Mouse (Mus musculus): ENCODE data around the gene Naa25. TPM values are rescaled to one million over a fixed set of nuclear protein-coding genes. Genes with fewer than 3 reads are reported as not detected.

The Naa25 gene
- polyA plus RNA-seq, 1 experiment from 2014 or later, result 14.3 TPM

GRCm38 (mm10) chr5:121469566-121469965 lies 71.8 kb downstream of the Naa25 start:
- 8% methylated on average over 3 of the region's 3 CpGs for WGBS
- H3K9ac ChIP-seq (replicated peaks; ENCODE audit: low read depth), result no peak overlapping the region
- peak; percentile 86 for DNase-seq (ENCODE audit: low spot score)
- peaks cover 9% of the 10 kb centered on the region; the same call in 1 of the 2 replicates for H3K4me1 ChIP-seq (ENCODE audit: insufficient read depth, low read depth, low read length)
- H3K27me3 ChIP-seq (replicated peaks; ENCODE audit: insufficient read depth, low read length), result no peaks in the 10 kb centered on the region
- no peaks in the 10 kb centered on the region for H3K36me3 ChIP-seq (ENCODE audit: insufficient read depth, low read length)
- TF ChIP-seq CTCF (IDR thresholded peaks at IDR 0.05) (no peak), EP300 (IDR thresholded peaks at IDR 0.05) (peak; percentile 93)
- no peaks in the 10 kb centered on the region for H3K9me3 ChIP-seq (ENCODE audit: low read length)
- no peak overlapping the region for H3K4me2 ChIP-seq (replicated peaks; ENCODE audit: low read depth, low read length)
- H3K27ac ChIP-seq (ENCODE audit: low read length), result peak overlapping the region; percentile 66
- ATAC-seq, result peak; percentile 91
- no peak overlapping the region for H3K4me3 ChIP-seq (ENCODE audit: low read depth, low read length)

- no peak overlapping the region for H3K9ac ChIP-seq (replicated peaks; ENCODE audit: low read depth)
- no peak for TF ChIP-seq CTCF (IDR thresholded peaks at IDR 0.05)
- TF ChIP-seq EP300 (IDR thresholded peaks at IDR 0.05), result no peak
- H3K4me1 ChIP-seq (ENCODE audit: insufficient read depth, low read depth, low read length), result peaks cover 9% of the 10 kb centered on the region; the same call in 1 of the 2 replicates
- no peak overlapping the region for H3K27ac ChIP-seq (ENCODE audit: low read length)
- no peaks in the 10 kb centered on the region for H3K36me3 ChIP-seq (ENCODE audit: insufficient read depth, low read length)
- no peaks in the 10 kb centered on the region for H3K9me3 ChIP-seq (ENCODE audit: low read length)
- DNase-seq (ENCODE audit: low spot score), result no peak
- ATAC-seq, result no peak
- 75% methylated on average over 2 of the region's 2 CpGs for WGBS
- no peaks in the 10 kb centered on the region for H3K27me3 ChIP-seq (replicated peaks; ENCODE audit: insufficient read depth, low read length)
- H3K4me2 ChIP-seq (replicated peaks; ENCODE audit: low read depth, low read length), result no peak overlapping the region
- no peak overlapping the region for H3K4me3 ChIP-seq (ENCODE audit: low read depth, low read length)
Observed at GRCm38 (mm10) chr5:121472411-121472810, 74.7 kb downstream of the Naa25 start.

GRCm38 (mm10) chr5:121474610-121475009 lies 76.9 kb downstream of the Naa25 start:
- peak; percentile 62 for DNase-seq (ENCODE audit: low spot score)
- WGBS, result 45% methylated on average over 7 of the region's 7 CpGs

GRCm38 (mm10) chr5:121476040-121476439 lies 78.3 kb downstream of the Naa25 start:
- Histone ChIP-seq H3K9me3 (ENCODE audit: low read length) (no peaks in the 10 kb centered on the region), H3K4me3 (ENCODE audit: low read depth, low read length) (no peak overlapping the region), H3K27me3 (replicated peaks; ENCODE audit: insufficient read depth, low read length) (no peaks in the 10 kb centered on the region), H3K27ac (ENCODE audit: low read length) (no peak overlapping the region), H3K9ac (replicated peaks; ENCODE audit: low read depth) (no peak overlapping the region), H3K36me3 (ENCODE audit: insufficient read depth, low read length) (no peaks in the 10 kb centered on the region), H3K4me1 (ENCODE audit: insufficient read depth, low read depth, low read length) (no peaks in the 10 kb centered on the region), H3K4me2 (replicated peaks; ENCODE audit: low read depth, low read length) (no peak overlapping the region)
- TF ChIP-seq EP300 (IDR thresholded peaks at IDR 0.05) (no peak), CTCF (IDR thresholded peaks at IDR 0.05) (no peak)
- no peak for DNase-seq (ENCODE audit: low spot score)
- no peak for ATAC-seq
- whole genome bisulfite sequencing, result 44% methylated on average over 1 of the region's 1 CpGs

More at GRCm38 (mm10) chr5:121474610-121475009, 76.9 kb downstream of the Naa25 start:
- H3K4me3 ChIP-seq (ENCODE audit: low read depth, low read length), result no peak overlapping the region
- no peaks in the 10 kb centered on the region for H3K27me3 ChIP-seq (replicated peaks; ENCODE audit: insufficient read depth, low read length)
- ATAC-seq, result peak; percentile 67
- 0 out of 2 replicates have a peak overlapping the region, but pooled peaks have one; percentile 26 for H3K27ac ChIP-seq (ENCODE audit: low read length)
- no peaks in the 10 kb centered on the region for H3K9me3 ChIP-seq (ENCODE audit: low read length)
- no peak overlapping the region for H3K9ac ChIP-seq (replicated peaks; ENCODE audit: low read depth)
- TF ChIP-seq CTCF (IDR thresholded peaks at IDR 0.05) (no peak), EP300 (IDR thresholded peaks at IDR 0.05) (no peak; the same call in 1 of the 2 replicates)
- H3K4me2 ChIP-seq (replicated peaks; ENCODE audit: low read depth, low read length), result no peak overlapping the region
- peaks cover 2% of the 10 kb centered on the region; the same call in 1 of the 2 replicates for H3K4me1 ChIP-seq (ENCODE audit: insufficient read depth, low read depth, low read length)
- H3K36me3 ChIP-seq (ENCODE audit: insufficient read depth, low read length), result no peaks in the 10 kb centered on the region

GRCm38 (mm10) chr5:121477680-121478079 lies 79.9 kb downstream of the Naa25 start:
- no peaks in the 10 kb centered on the region for H3K36me3 ChIP-seq (ENCODE audit: insufficient read depth, low read length)
- WGBS, result 32% methylated on average over 3 of the region's 3 CpGs
- no peaks in the 10 kb centered on the region for H3K4me1 ChIP-seq (ENCODE audit: insufficient read depth, low read depth, low read length)
- H3K4me2 ChIP-seq (replicated peaks; ENCODE audit: low read depth, low read length), result no peak overlapping the region
- H3K27me3 ChIP-seq (replicated peaks; ENCODE audit: insufficient read depth, low read length), result no peaks in the 10 kb centered on the region
- peak; percentile 84 for DNase-seq (ENCODE audit: low spot score)
- 0 out of 2 replicates have a peak, but pooled peaks have one; percentile 33 for ATAC-seq
- peak; percentile 89 for TF ChIP-seq CTCF (IDR thresholded peaks at IDR 0.05)
- TF ChIP-seq EP300 (IDR thresholded peaks at IDR 0.05), result no peak
- no peaks in the 10 kb centered on the region for H3K9me3 ChIP-seq (ENCODE audit: low read length)
- no peak overlapping the region for H3K27ac ChIP-seq (ENCODE audit: low read length)
- no peak overlapping the region for H3K4me3 ChIP-seq (ENCODE audit: low read depth, low read length)
- H3K9ac ChIP-seq (replicated peaks; ENCODE audit: low read depth), result no peak overlapping the region

- H3K4me1 ChIP-seq (ENCODE audit: insufficient read depth, low read depth, low read length), result no peaks in the 10 kb centered on the region
- H3K36me3 ChIP-seq (ENCODE audit: insufficient read depth, low read length), result no peaks in the 10 kb centered on the region
- no peak overlapping the region for H3K27ac ChIP-seq (ENCODE audit: low read length)
- TF ChIP-seq EP300 (IDR thresholded peaks at IDR 0.05) (no peak), CTCF (IDR thresholded peaks at IDR 0.05) (no peak)
- no peak overlapping the region for H3K4me2 ChIP-seq (replicated peaks; ENCODE audit: low read depth, low read length)
- H3K9ac ChIP-seq (replicated peaks; ENCODE audit: low read depth), result no peak overlapping the region
- no peaks in the 10 kb centered on the region for H3K9me3 ChIP-seq (ENCODE audit: low read length)
- H3K27me3 ChIP-seq (replicated peaks; ENCODE audit: insufficient read depth, low read length), result no peaks in the 10 kb centered on the region
- WGBS, result 50% methylated on average over 5 of the region's 5 CpGs
- DNase-seq (ENCODE audit: low spot score), result no peak
- no peak overlapping the region for H3K4me3 ChIP-seq (ENCODE audit: low read depth, low read length)
- no peak for ATAC-seq
Observed at GRCm38 (mm10) chr5:121484801-121485200, 87.1 kb downstream of the Naa25 start.

GRCm38 (mm10) chr5:121493305-121493704 lies 95.6 kb downstream of the Naa25 start:
- Histone ChIP-seq H3K36me3 (ENCODE audit: insufficient read depth, low read length) (no peaks in the 10 kb centered on the region), H3K9ac (replicated peaks; ENCODE audit: low read depth) (no peak overlapping the region), H3K4me3 (ENCODE audit: low read depth, low read length) (no peak overlapping the region), H3K27me3 (replicated peaks; ENCODE audit: insufficient read depth, low read length) (no peaks in the 10 kb centered on the region), H3K4me1 (ENCODE audit: insufficient read depth, low read depth, low read length) (no peaks in the 10 kb centered on the region), H3K9me3 (ENCODE audit: low read length) (no peaks in the 10 kb centered on the region), H3K4me2 (replicated peaks; ENCODE audit: low read depth, low read length) (no peak overlapping the region), H3K27ac (ENCODE audit: low read length) (no peak overlapping the region)
- WGBS, result 56% methylated on average over 8 of the region's 8 CpGs
- ATAC-seq (no peak), DNase-seq (ENCODE audit: low spot score) (no peak)
- TF ChIP-seq EP300 (IDR thresholded peaks at IDR 0.05) (no peak), CTCF (IDR thresholded peaks at IDR 0.05) (no peak)

Other genes with a start within 250 kb of the Naa25 start
- 19.7 and 20.0 TPM in 2 replicates for gene Ptpn11, start 206.5 kb upstream of the Naa25 start, polyA plus RNA-seq (2015; fragmentation: Nextera tagmentation; extraction: Ambion mirVana)
- gene Rpl6, start 193.5 kb upstream of the Naa25 start, polyA plus RNA-seq (2015; fragmentation: Nextera tagmentation; extraction: Ambion mirVana), result 373 and 397 TPM in 2 replicates
- gene Hectd4, start 177.7 kb upstream of the Naa25 start, polyA plus RNA-seq (2015; fragmentation: Nextera tagmentation; extraction: Ambion mirVana), result 2.5 and 2.8 TPM in 2 replicates
- 76.6 and 80.9 TPM in 2 replicates for gene Trafd1, start 12.3 kb upstream of the Naa25 start, polyA plus RNA-seq (2015; fragmentation: Nextera tagmentation; extraction: Ambion mirVana)
- 36.1 and 40.4 TPM in 2 replicates for gene Tmem116, start 54.0 kb downstream of the Naa25 start, polyA plus RNA-seq (2015; fragmentation: Nextera tagmentation; extraction: Ambion mirVana)
- 122 and 123 TPM in 2 replicates for gene Erp29, start 54.6 kb downstream of the Naa25 start, polyA plus RNA-seq (2015; fragmentation: Nextera tagmentation; extraction: Ambion mirVana)
- gene Adam1b, start 105.5 kb downstream of the Naa25 start, polyA plus RNA-seq (2015; fragmentation: Nextera tagmentation; extraction: Ambion mirVana), result 0.14 and 0.38 TPM in 2 replicates
- 1.4 and 1.6 TPM in 2 replicates for gene Adam1a, start 147.5 kb downstream of the Naa25 start, polyA plus RNA-seq (2015; fragmentation: Nextera tagmentation; extraction: Ambion mirVana)
- not detected in 2 replicates for gene Gm42878, start 147.5 kb downstream of the Naa25 start, polyA plus RNA-seq (2015; fragmentation: Nextera tagmentation; extraction: Ambion mirVana)
- gene Mapkapk5, start 148.0 kb downstream of the Naa25 start, polyA plus RNA-seq (2015; fragmentation: Nextera tagmentation; extraction: Ambion mirVana), result 39.1 and 42.1 TPM in 2 replicates
- gene Aldh2, start 195.9 kb downstream of the Naa25 start, polyA plus RNA-seq (2015; fragmentation: Nextera tagmentation; extraction: Ambion mirVana), result 580 and 606 TPM in 2 replicates
- 5.8 and 6.4 TPM in 2 replicates for gene Acad12, start 221.0 kb downstream of the Naa25 start, polyA plus RNA-seq (2015; fragmentation: Nextera tagmentation; extraction: Ambion mirVana)